Mouse (Mus musculus): ENCODE measurements around the gene Bpifa6. TPM values are rescaled to one million over a fixed set of nuclear protein-coding genes. Genes with fewer than 3 reads are reported as not detected.

Bpifa6 gene
- polyA plus RNA-seq (2012; rRNA removed): not detected in 2 replicates

GRCm38 (mm10) chr2:153974582-153974981 lies at the start of gene Bpifa6:
TSS of gene Bpifa6 (plus strand) at chr2:153974945.
- no peak for DNase-seq (ENCODE audit: low read depth)
- no peak for TF ChIP-seq POLR2A (IDR thresholded peaks at IDR 0.05; ENCODE audit: borderline replicate concordance, extremely low read depth, insufficient read depth, insufficient read length, poor library complexity, severe bottlenecking)
- no peak for TF ChIP-seq CTCF (IDR thresholded peaks at IDR 0.05; ENCODE audit: borderline replicate concordance, extremely low read depth, insufficient read depth, insufficient read length)

- TF ChIP-seq POLR2A (IDR thresholded peaks at IDR 0.05; ENCODE audit: borderline replicate concordance, extremely low read depth, insufficient read depth, insufficient read length, poor library complexity, severe bottlenecking) (no peak), CTCF (IDR thresholded peaks at IDR 0.05; ENCODE audit: borderline replicate concordance, extremely low read depth, insufficient read depth, insufficient read length) (peak; percentile 83)
- DNase-seq (ENCODE audit: low read depth): peak; percentile 45
Measured at GRCm38 (mm10) chr2:153929871-153930413, 44.8 kb upstream of the Bpifa6 start.

GRCm38 (mm10) chr2:153931125-153931524 lies 43.6 kb upstream of the Bpifa6 start:
- TF ChIP-seq CTCF (IDR thresholded peaks at IDR 0.05; ENCODE audit: borderline replicate concordance, extremely low read depth, insufficient read depth, insufficient read length) (no peak), POLR2A (IDR thresholded peaks at IDR 0.05; ENCODE audit: borderline replicate concordance, extremely low read depth, insufficient read depth, insufficient read length, poor library complexity, severe bottlenecking) (no peak)

GRCm38 (mm10) chr2:153933311-153933710 lies 41.4 kb upstream of the Bpifa6 start:
- TF ChIP-seq POLR2A (IDR thresholded peaks at IDR 0.05; ENCODE audit: borderline replicate concordance, extremely low read depth, insufficient read depth, insufficient read length, poor library complexity, severe bottlenecking) (no peak), CTCF (IDR thresholded peaks at IDR 0.05; ENCODE audit: borderline replicate concordance, extremely low read depth, insufficient read depth, insufficient read length) (no peak)
- DNase-seq (ENCODE audit: low read depth): no peak

More at GRCm38 (mm10) chr2:153931125-153931524, 43.6 kb upstream of the Bpifa6 start:
- DNase-seq (ENCODE audit: low read depth): peak; percentile 67

DNA sequence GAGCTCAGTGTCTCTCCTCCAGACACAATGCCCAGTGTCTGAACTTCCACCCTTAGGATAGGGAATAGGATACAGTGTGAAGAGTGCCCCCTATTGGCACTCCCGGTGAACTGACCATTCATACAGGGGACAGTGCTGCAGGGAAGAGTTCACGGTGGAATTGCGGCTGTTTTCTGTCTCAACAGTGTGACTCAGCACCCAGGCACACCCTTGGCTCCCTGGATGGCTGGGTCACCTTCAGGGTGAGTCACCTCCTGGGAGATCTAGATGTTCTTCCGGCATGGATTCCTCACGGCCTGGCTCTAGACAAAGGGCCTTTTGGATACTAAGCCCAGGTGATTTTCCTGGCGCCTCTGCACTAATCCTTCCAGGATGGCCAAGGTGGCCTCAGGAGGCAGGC lies 39.4 kb upstream of the Bpifa6 start:
- TF ChIP-seq CTCF (IDR thresholded peaks at IDR 0.05; ENCODE audit: borderline replicate concordance, extremely low read depth, insufficient read depth, insufficient read length): no peak
- no peak for TF ChIP-seq POLR2A (IDR thresholded peaks at IDR 0.05; ENCODE audit: borderline replicate concordance, extremely low read depth, insufficient read depth, insufficient read length, poor library complexity, severe bottlenecking)

GRCm38 (mm10) chr2:153937843-153938242 lies 36.9 kb upstream of the Bpifa6 start, which contains the start of gene Bpifb4:
TSS of gene Bpifb4 (plus strand) at chr2:153938212.
- TF ChIP-seq POLR2A (IDR thresholded peaks at IDR 0.05; ENCODE audit: borderline replicate concordance, extremely low read depth, insufficient read depth, insufficient read length, poor library complexity, severe bottlenecking): no peak
- no peak for TF ChIP-seq CTCF (IDR thresholded peaks at IDR 0.05; ENCODE audit: borderline replicate concordance, extremely low read depth, insufficient read depth, insufficient read length)
- DNase-seq (ENCODE audit: low read depth): no peak

More for the DNA sequence above, 39.4 kb upstream of the Bpifa6 start:
- DNase-seq (ENCODE audit: low read depth): no peak

- TF ChIP-seq CTCF (IDR thresholded peaks at IDR 0.05; ENCODE audit: borderline replicate concordance, extremely low read depth, insufficient read depth, insufficient read length): peak; percentile 72; the same call in 1 of the 2 replicates
- no peak for TF ChIP-seq POLR2A (IDR thresholded peaks at IDR 0.05; ENCODE audit: borderline replicate concordance, extremely low read depth, insufficient read depth, insufficient read length, poor library complexity, severe bottlenecking)
- DNase-seq (ENCODE audit: low read depth): peak; percentile 60
Measured at GRCm38 (mm10) chr2:153943537-153943936, 31.2 kb upstream of the Bpifa6 start.

DNA sequence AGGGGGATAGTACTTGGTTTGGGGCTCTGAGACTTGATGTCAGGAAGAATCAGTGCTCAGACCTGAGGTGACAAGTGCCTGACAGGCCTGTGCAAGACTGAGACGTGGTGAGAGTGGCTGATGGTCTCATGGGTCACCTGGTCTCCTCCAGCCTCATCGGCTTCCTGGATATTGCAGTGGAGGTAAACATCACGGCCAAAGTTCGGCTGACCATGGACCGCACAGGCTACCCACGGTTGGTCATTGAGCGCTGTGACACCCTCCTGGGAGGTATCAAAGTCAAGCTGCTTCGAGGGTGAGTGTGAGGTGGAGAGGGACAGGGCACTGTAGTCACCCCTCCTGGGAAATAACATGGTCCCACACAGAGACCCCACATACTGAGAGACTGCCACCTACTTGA lies 30.2 kb upstream of the Bpifa6 start:
- no peak for TF ChIP-seq CTCF (IDR thresholded peaks at IDR 0.05; ENCODE audit: borderline replicate concordance, extremely low read depth, insufficient read depth, insufficient read length)
- TF ChIP-seq POLR2A (IDR thresholded peaks at IDR 0.05; ENCODE audit: borderline replicate concordance, extremely low read depth, insufficient read depth, insufficient read length, poor library complexity, severe bottlenecking): no peak
- DNase-seq (ENCODE audit: low read depth): no peak

DNA sequence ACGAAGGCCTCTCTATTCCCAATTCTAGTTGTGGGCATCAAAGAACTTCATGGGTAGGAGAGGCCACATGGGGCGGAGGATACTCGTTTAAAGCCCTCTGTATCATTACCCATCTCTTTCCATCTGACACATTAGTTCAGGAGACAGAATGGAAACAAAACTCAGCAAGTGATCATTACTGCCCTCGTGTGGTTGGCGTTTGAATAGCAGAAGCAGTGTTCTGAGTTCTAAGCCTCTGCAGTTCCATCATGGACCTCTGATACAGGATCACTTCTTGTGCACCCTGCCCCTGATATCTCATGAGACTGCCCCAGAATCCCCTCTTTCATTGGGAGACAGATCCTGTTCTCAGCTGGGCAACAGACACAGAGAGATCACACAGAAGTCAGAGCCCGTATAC lies 21.8 kb upstream of the Bpifa6 start:
- TF ChIP-seq POLR2A (IDR thresholded peaks at IDR 0.05; ENCODE audit: borderline replicate concordance, extremely low read depth, insufficient read depth, insufficient read length, poor library complexity, severe bottlenecking): no peak
- TF ChIP-seq CTCF (IDR thresholded peaks at IDR 0.05; ENCODE audit: borderline replicate concordance, extremely low read depth, insufficient read depth, insufficient read length): peak; percentile 78; the same call in 1 of the 2 replicates
- DNase-seq (ENCODE audit: low read depth): peak; percentile 67

DNA sequence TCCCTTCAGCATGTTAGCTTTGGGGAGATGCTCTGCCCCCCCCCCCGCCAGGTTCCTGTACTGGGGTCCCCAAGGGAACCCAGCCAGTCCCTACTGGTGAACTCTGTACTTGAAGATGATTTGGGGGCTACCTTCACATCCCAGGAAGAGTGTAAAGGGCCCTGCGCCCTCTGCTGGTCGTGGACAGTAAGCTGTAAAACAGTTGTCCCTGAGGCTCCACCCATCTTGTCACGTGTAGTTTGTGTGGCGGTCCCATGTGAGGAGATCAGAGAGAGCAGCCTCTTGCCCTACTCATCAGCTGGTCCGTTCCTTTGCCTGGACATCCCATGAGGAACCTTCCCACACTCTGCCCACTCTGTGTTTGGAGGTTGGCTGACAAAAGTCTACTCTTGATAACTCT lies 20.9 kb upstream of the Bpifa6 start:
- DNase-seq (ENCODE audit: low read depth): peak; percentile 57

DNA sequence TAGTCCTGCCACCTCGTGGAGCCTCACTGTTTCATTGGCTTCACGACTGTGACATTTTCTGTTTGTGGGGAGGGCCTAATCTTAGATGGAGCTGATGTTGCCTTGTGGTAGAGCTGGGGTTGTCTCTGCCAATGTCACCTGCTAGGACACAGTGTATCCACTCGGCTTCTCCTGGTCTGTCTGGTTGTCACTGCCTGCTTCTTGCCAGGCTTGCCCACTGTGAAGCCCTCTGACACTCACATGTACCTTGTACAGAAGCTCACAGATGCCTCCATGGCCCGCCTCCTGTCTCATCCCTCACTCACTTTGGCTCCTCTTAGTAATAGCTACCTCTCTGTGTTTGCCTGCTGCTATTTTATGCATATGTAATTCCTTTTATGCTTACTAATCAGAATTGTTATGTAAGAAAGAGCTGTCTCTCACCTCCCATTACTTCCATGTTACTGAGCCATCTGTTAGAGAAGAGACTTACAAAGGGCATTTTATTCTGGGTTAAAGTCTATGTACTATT lies 11.9 kb upstream of the Bpifa6 start:
- DNase-seq (ENCODE audit: low read depth): peak; percentile 26
- no peak for TF ChIP-seq POLR2A (IDR thresholded peaks at IDR 0.05; ENCODE audit: borderline replicate concordance, extremely low read depth, insufficient read depth, insufficient read length, poor library complexity, severe bottlenecking)
- no peak for TF ChIP-seq CTCF (IDR thresholded peaks at IDR 0.05; ENCODE audit: borderline replicate concordance, extremely low read depth, insufficient read depth, insufficient read length)

More for the DNA sequence above, 20.9 kb upstream of the Bpifa6 start:
- peak; percentile 72 for TF ChIP-seq CTCF (IDR thresholded peaks at IDR 0.05; ENCODE audit: borderline replicate concordance, extremely low read depth, insufficient read depth, insufficient read length)
- no peak for TF ChIP-seq POLR2A (IDR thresholded peaks at IDR 0.05; ENCODE audit: borderline replicate concordance, extremely low read depth, insufficient read depth, insufficient read length, poor library complexity, severe bottlenecking)

- peak; percentile 3 for DNase-seq (ENCODE audit: low read depth)
- no peak for TF ChIP-seq CTCF (IDR thresholded peaks at IDR 0.05; ENCODE audit: borderline replicate concordance, extremely low read depth, insufficient read depth, insufficient read length)
- no peak for TF ChIP-seq POLR2A (IDR thresholded peaks at IDR 0.05; ENCODE audit: borderline replicate concordance, extremely low read depth, insufficient read depth, insufficient read length, poor library complexity, severe bottlenecking)
Measured at GRCm38 (mm10) chr2:153963334-153963733, 11.4 kb upstream of the Bpifa6 start.

All from brain, embryonic 14.5 days (tissue).